Mouse (Mus musculus): ENCODE data around the gene Gm10065. TPM values are rescaled to one million over a fixed set of nuclear protein-coding genes. Genes with fewer than 3 reads are reported as not detected.
"Not testable (repeated sequence)": the region's sequence is repeated elsewhere in the genome, so short reads cannot be mapped to it uniquely, and the experiment has no call there.

The Gm10065 gene
- polyA plus RNA-seq (2012; rRNA removed) = not detected in 2 replicates

DNA sequence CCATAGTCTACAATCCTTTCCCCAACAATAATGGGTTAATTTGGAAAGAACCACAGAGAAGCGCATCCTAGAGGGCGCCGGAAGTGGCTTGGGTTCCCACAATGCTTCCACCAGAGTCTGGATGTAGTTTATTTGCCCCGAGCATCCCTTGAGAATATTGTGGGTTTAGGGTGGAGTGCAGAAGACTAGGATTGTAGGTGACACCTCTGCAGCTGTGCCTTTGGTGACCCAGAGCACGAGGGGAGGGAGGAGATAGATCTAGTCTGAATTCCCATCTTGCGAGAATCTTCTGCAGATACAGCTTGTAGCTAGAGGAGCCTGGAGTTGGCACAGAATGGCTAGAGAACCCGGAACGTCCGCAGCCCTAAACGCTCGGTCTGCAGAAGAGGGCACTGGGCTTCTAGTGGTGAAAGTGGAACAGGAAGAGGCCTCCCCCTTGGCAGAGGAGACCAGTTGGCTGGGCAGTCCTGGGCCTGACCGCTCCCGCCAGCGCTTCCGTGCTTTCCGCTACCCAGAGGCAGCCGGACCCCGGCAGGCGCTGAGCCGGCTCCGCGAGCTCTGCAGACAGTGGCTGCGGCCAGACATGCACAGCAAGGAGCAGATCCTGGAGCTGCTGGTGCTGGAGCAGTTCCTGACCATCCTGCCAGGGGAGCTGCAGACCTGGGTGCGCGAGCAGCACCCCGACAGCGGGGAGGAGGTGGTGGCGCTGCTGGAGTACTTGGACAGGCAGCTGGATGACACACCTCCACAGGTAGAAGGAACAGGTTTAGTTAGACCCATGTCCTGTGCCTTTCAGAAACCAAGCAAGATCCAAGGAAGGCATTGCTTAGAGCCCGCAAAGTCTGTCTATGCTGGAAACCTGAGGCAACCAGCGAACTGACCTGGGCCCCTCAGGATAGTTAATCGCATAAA, at the start of gene Gm10065, which contains the start of gene Zkscan4:
Gene Gm10065, minus strand, starts transcription at position 683 of the 912 bp plus-strand sequence.
Gene Zkscan4, plus strand, starts transcription at position 149 of the 912 bp plus-strand sequence.
- H3K4me1 ChIP-seq (ENCODE audit: control insufficient read depth, insufficient read depth, insufficient read length); H3K36me3 ChIP-seq (ENCODE audit: control insufficient read depth, insufficient read depth, low read length); DNase-seq (ENCODE audit: low read depth in 1 of 2, low spot score in 2 of 2); H3K27me3 ChIP-seq (ENCODE audit: control insufficient read depth, insufficient read depth, low read length): not testable (repeated sequence)
- 6% methylated on average over 31 of the region's 31 CpGs for WGBS
- Histone ChIP-seq H3K4me3 (ENCODE audit: extremely low read depth, insufficient read depth, insufficient read length) (peak within 1 kb of the TSS; percentile 48), H3K27ac (ENCODE audit: insufficient read depth, low read length) (0 out of 2 replicates have a peak within 1 kb of the TSS, but pooled peaks have one; percentile 5)

DNA sequence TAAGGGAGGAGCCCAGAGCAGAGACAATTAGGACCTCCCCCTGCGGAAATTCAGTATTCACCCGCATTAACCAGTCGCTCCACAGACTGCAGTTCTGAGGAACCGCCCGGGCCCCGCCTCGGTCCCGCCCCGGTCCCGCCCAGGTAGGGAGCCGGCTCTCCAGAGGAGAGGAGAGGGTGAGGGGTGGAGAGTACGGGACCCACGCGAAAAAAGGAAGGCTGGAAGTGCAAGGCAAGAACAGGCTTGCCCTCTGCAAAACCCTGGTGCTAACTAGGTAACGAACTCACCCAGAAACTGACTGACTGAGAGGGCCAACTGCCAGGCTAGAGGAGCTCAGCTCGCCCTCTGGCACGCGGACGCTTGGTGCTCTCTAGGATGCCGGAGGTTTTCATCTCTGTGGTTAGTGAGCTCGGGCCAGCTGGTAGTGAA, 27.0 kb upstream of the Gm10065 start:
- peak overlapping the region; percentile 35 for H3K27ac ChIP-seq (ENCODE audit: insufficient read depth, low read length)
- peak overlapping the region; percentile 81 for H3K4me3 ChIP-seq (ENCODE audit: extremely low read depth, insufficient read depth, insufficient read length)
- WGBS = under 1% methylated on average over 21 of the region's 21 CpGs
- no peaks in the 10 kb centered on the region for H3K36me3 ChIP-seq (ENCODE audit: control insufficient read depth, insufficient read depth, low read length)
- peak; percentile 68 to 83 for DNase-seq (ENCODE audit: low read depth in 1 of 2, low spot score in 2 of 2)
- H3K4me1 ChIP-seq (ENCODE audit: control insufficient read depth, insufficient read depth, insufficient read length) = no peaks in the 10 kb centered on the region
- no peaks in the 10 kb centered on the region for H3K27me3 ChIP-seq (ENCODE audit: control insufficient read depth, insufficient read depth, low read length)
- TF ChIP-seq CTCF (IDR thresholded peaks at IDR 0.05; ENCODE audit: extremely low read depth, insufficient read depth, insufficient read length, insufficient replicate concordance) (no peak), POLR2A (IDR thresholded peaks at IDR 0.05; ENCODE audit: low read depth, low read length) (no peak)

DNA sequence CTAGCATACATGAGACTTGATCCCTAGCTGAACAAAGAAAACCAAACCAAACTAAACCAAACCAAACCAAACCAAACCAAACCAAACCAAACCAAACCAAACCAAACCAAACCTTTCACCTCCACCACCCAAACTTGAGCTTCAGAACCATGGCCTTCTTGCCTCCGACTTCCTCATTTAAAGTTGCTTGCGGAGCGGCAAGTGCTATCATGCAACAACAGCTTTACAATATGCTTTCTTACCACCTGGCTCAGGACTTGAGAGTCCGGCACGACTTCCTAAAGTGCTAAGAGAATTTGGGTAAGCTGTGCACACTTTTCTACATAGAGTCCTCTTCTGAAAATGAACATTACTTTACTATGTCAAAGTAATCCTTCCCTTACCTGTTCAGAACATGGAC, 23.1 kb upstream of the Gm10065 start:
- H3K4me1 ChIP-seq (ENCODE audit: control insufficient read depth, insufficient read depth, insufficient read length) = no peaks in the 10 kb centered on the region
- no peaks in the 10 kb centered on the region for H3K36me3 ChIP-seq (ENCODE audit: control insufficient read depth, insufficient read depth, low read length)
- H3K27me3 ChIP-seq (ENCODE audit: control insufficient read depth, insufficient read depth, low read length) = no peaks in the 10 kb centered on the region
- DNase-seq (ENCODE audit: low read depth in 1 of 2, low spot score in 2 of 2) = no peak
- 84% methylated on average over 5 of the region's 5 CpGs for WGBS
- TF ChIP-seq CTCF (IDR thresholded peaks at IDR 0.05; ENCODE audit: extremely low read depth, insufficient read depth, insufficient read length, insufficient replicate concordance) = no peak
- no peak for TF ChIP-seq POLR2A (IDR thresholded peaks at IDR 0.05; ENCODE audit: low read depth, low read length)
- H3K4me3 ChIP-seq (ENCODE audit: extremely low read depth, insufficient read depth, insufficient read length) = no peak overlapping the region
- no peak overlapping the region for H3K27ac ChIP-seq (ENCODE audit: insufficient read depth, low read length)

DNA sequence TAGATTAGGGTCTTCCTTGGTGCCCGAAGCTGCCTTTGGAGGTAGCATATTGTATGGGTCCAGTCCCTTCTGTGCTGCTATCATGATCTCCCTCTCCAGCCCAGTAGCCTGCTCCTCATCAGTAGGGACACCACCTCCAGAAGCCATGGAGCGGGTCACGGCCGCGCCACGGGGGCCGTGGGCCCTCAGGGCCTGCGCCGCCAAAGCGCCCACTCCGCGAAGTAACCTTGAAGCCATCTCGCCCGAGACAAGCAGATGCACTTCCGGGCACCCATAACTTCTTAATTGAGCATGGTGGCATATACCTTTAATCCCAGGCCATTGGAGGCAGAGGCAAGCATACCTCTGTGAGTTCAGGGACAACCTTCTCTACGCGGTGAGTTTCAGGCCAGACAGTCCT, 21.9 kb upstream of the Gm10065 start, which contains the start of gene Gm11273:
Gene Gm11273, minus strand, starts transcription at position 237 of the 400 bp plus-strand sequence.
- H3K4me3 ChIP-seq (ENCODE audit: extremely low read depth, insufficient read depth, insufficient read length); H3K4me1 ChIP-seq (ENCODE audit: control insufficient read depth, insufficient read depth, insufficient read length); H3K27me3 ChIP-seq (ENCODE audit: control insufficient read depth, insufficient read depth, low read length); H3K27ac ChIP-seq (ENCODE audit: insufficient read depth, low read length); DNase-seq (ENCODE audit: low read depth in 1 of 2, low spot score in 2 of 2); H3K36me3 ChIP-seq (ENCODE audit: control insufficient read depth, insufficient read depth, low read length): not testable (repeated sequence)
- WGBS = 96% methylated on average over 17 of the region's 17 CpGs

GRCm38 (mm10) chr13:21495080-21495479, 15.8 kb upstream of the Gm10065 start, which contains the start of gene AK157302:
Gene AK157302 (plus strand): TSS chr13:21495223.
- 93% methylated on average over 21 of the region's 21 CpGs for WGBS
- no peak for DNase-seq (ENCODE audit: low read depth in 1 of 2, low spot score in 2 of 2)
- H3K4me1 ChIP-seq (ENCODE audit: control insufficient read depth, insufficient read depth, insufficient read length) = no peaks in the 10 kb centered on the region
- no peaks in the 10 kb centered on the region for H3K36me3 ChIP-seq (ENCODE audit: control insufficient read depth, insufficient read depth, low read length)
- no peak within 1 kb of the TSS for H3K27ac ChIP-seq (ENCODE audit: insufficient read depth, low read length)
- H3K4me3 ChIP-seq (ENCODE audit: extremely low read depth, insufficient read depth, insufficient read length) = no peak within 1 kb of the TSS
- H3K27me3 ChIP-seq (ENCODE audit: control insufficient read depth, insufficient read depth, low read length) = no peaks in the 10 kb centered on the region
- TF ChIP-seq POLR2A (IDR thresholded peaks at IDR 0.05; ENCODE audit: low read depth, low read length) (no peak), CTCF (IDR thresholded peaks at IDR 0.05; ENCODE audit: extremely low read depth, insufficient read depth, insufficient read length, insufficient replicate concordance) (no peak)

DNA sequence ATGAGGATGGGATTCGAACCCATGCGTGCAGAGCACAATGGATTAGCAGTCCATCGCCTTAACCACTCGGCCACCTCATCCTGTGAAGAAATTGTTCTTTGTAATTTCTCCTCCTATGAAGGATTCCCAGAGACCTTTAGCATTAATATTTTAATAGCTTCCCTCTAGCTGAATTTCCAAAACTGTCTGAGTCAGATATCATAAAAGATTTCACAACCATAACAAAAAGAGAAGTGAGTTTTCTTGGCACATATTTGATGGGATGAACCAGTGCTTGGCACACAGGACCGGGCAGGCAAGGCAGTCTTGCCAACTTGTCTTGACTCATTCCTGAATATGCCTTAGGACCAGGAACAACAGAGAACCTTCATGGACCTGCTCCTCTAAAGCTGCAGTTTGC, 13.6 kb upstream of the Gm10065 start:
- Histone ChIP-seq H3K27me3 (ENCODE audit: control insufficient read depth, insufficient read depth, low read length) (no peaks in the 10 kb centered on the region), H3K4me1 (ENCODE audit: control insufficient read depth, insufficient read depth, insufficient read length) (no peaks in the 10 kb centered on the region), H3K27ac (ENCODE audit: insufficient read depth, low read length) (no peak overlapping the region), H3K36me3 (ENCODE audit: control insufficient read depth, insufficient read depth, low read length) (no peaks in the 10 kb centered on the region), H3K4me3 (ENCODE audit: extremely low read depth, insufficient read depth, insufficient read length) (no peak overlapping the region)
- TF ChIP-seq CTCF (IDR thresholded peaks at IDR 0.05; ENCODE audit: extremely low read depth, insufficient read depth, insufficient read length, insufficient replicate concordance) = no peak
- TF ChIP-seq POLR2A (IDR thresholded peaks at IDR 0.05; ENCODE audit: low read depth, low read length) = no peak
- WGBS = 95% methylated on average over 5 of the region's 5 CpGs
- DNase-seq (ENCODE audit: low read depth in 1 of 2, low spot score in 2 of 2) = no peak

- WGBS = 87% methylated on average over 1 of the region's 1 CpGs
- DNase-seq (ENCODE audit: low read depth in 1 of 2, low spot score in 2 of 2) = no peak
- H3K4me3 ChIP-seq (ENCODE audit: extremely low read depth, insufficient read depth, insufficient read length) = no peak overlapping the region
- no peaks in the 10 kb centered on the region for H3K27me3 ChIP-seq (ENCODE audit: control insufficient read depth, insufficient read depth, low read length)
- TF ChIP-seq POLR2A (IDR thresholded peaks at IDR 0.05; ENCODE audit: low read depth, low read length) = no peak
- TF ChIP-seq CTCF (IDR thresholded peaks at IDR 0.05; ENCODE audit: extremely low read depth, insufficient read depth, insufficient read length, insufficient replicate concordance) = no peak
- no peaks in the 10 kb centered on the region for H3K4me1 ChIP-seq (ENCODE audit: control insufficient read depth, insufficient read depth, insufficient read length)
- no peaks in the 10 kb centered on the region for H3K36me3 ChIP-seq (ENCODE audit: control insufficient read depth, insufficient read depth, low read length)
- no peak overlapping the region for H3K27ac ChIP-seq (ENCODE audit: insufficient read depth, low read length)
Measured at GRCm38 (mm10) chr13:21486881-21487280, 7.6 kb upstream of the Gm10065 start.

All from spleen, adult 2 months (tissue).